Mouse (Mus musculus) midbrain, embryonic 16.5 days (tissue): Measurements from ENCODE around the gene Ptgfrn. TPM values are rescaled to one million over a fixed set of nuclear protein-coding genes. Genes with fewer than 3 reads are reported as not detected.

Experiments used
- ATAC-seq: fragments of 200-750 bp; cut with Nextera tagmentation; 2 replicates; pipeline ENCODE4 v1.8.0; 2017; ENCODE audit warnings: moderate TSS enrichment
- H3K27ac ChIP-seq: fragments of 300-500 bp; sonication (generic); 2 replicates; pipeline ENCODE4 v1.5.1; 2014; ENCODE audit warnings: mild to moderate bottlenecking, low read length, mixed read lengths
- H3K27me3 ChIP-seq: fragments of 300-500 bp; sonication (generic); 2 replicates; pipeline ENCODE4 v1.6.1; 2014; ENCODE audit warnings: low read depth, low read length, mixed read lengths; ENCODE audit not compliant: control insufficient read depth, insufficient read depth
- H3K36me3 ChIP-seq: fragments of 300-500 bp; sonication (generic); 2 replicates; pipeline ENCODE4 v1.6.1; 2014; ENCODE audit warnings: mild to moderate bottlenecking, low read length, moderate library complexity, mixed read lengths; ENCODE audit not compliant: control insufficient read depth, insufficient read depth
- H3K4me1 ChIP-seq: fragments of 300-500 bp; sonication (generic); 2 replicates; pipeline ENCODE4 v1.6.1; 2014; ENCODE audit warnings: mild to moderate bottlenecking, low read length, mixed read lengths; ENCODE audit not compliant: control insufficient read depth, insufficient read depth
- H3K4me2 ChIP-seq: fragments of 300-500 bp; sonication (generic); 2 replicates; pipeline ENCODE4 v1.6.1; 2014; ENCODE audit warnings: mild to moderate bottlenecking, low read length, mixed read lengths
- H3K4me3 ChIP-seq: fragments of 300-500 bp; sonication (generic); 2 replicates; pipeline ENCODE4 v1.5.1; 2014; ENCODE audit warnings: low read depth, mild to moderate bottlenecking, low read length, moderate library complexity, mixed read lengths
- H3K9ac ChIP-seq: fragments of 300-500 bp; sonication (generic); 2 replicates; pipeline ENCODE4 v1.6.1; 2014; ENCODE audit warnings: low read depth, low read length, mixed read lengths
- H3K9me3 ChIP-seq: fragments of 300-500 bp; sonication (generic); replicated peaks from 2 replicates; pipeline ENCODE4 v1.6.1; 2014; ENCODE audit warnings: mild to moderate bottlenecking, low read length, mixed read lengths; ENCODE audit not compliant: control insufficient read depth, poor library complexity, severe bottlenecking
- WGBS: fragments of 180-500 bp; shearing (Covaris S2); extraction: QIAGEN DNeasy Blood & Tissue Kit; methylation state at CpG from one replicate; pipeline ENCODE4 v1.1.7; 2014; 5-methylcytosine and 5-hydroxymethylcytosine counted together
- polyA plus RNA-seq: library from polyadenylated mRNA; unstranded; fragments of >200 nt; fragmentation: Nextera tagmentation; extraction: Ambion mirVana; gene quantifications from 2 replicates; pipeline ENCODE4 v1.2.1, GENCODE M21; 2015

Ptgfrn gene
- polyA plus RNA-seq, 1 experiment from 2014 or later = 2.9 TPM

DNA sequence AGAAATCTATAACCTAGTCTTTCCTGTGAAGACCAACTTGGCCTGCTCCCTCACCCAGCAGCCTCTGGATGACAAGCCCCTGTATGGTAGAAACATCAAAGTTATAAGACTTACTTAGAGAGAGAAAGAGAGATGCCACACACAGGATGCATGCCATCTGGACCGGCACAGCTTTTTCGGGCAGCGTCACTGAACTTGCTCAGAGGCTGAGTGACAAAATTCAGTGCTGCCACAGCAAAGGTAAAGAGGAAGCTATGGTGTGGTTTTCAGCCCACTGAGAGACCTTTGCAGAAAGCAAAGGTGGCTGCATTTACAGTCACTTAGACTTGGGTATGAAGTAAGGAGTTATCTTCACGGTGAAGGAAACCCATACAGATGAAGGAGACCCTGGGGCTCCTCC lies 80.7 kb downstream of the Ptgfrn start, which contains the start of gene Cd101:
Cd101 (minus strand) TSS at position 218 of the 400 bp plus-strand sequence.
- ATAC-seq = no peak
- Histone ChIP-seq H3K9ac (no peak within 1 kb of the TSS), H3K9me3 (no peaks in the 10 kb centered on the region), H3K27ac (no peak within 1 kb of the TSS), H3K4me2 (no peak within 1 kb of the TSS), H3K4me1 (no peaks in the 10 kb centered on the region), H3K36me3 (no peaks in the 10 kb centered on the region), H3K27me3 (no peaks in the 10 kb centered on the region), H3K4me3 (no peak within 1 kb of the TSS)
- 95% methylated on average over 4 of the region's 4 CpGs for WGBS

DNA sequence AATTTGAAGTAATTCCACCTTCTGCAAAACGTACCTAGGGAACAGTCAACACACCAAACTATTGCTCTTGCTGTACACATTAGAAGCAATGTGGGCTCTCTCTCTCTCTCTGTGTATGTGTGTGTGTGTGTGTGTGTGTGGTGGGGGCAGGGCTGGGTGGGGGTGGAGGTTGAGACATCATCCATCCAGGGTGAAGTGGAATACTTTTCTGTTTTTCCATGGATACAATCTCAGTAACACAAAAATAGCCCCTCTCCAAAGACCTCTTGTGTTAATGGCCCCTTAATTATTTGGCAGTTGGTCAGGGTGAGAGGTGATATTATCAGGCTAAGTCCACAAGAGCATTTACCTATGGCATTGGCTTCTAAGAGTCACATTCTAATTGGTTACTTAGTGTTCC lies 83.3 kb downstream of the Ptgfrn start:
- H3K27ac ChIP-seq = no peak overlapping the region
- WGBS = 81% methylated on average over 1 of the region's 1 CpGs
- no peaks in the 10 kb centered on the region for H3K27me3 ChIP-seq
- H3K4me1 ChIP-seq = no peaks in the 10 kb centered on the region
- no peaks in the 10 kb centered on the region for H3K9me3 ChIP-seq
- H3K4me2 ChIP-seq = no peak overlapping the region
- H3K4me3 ChIP-seq = no peak overlapping the region
- no peak overlapping the region for H3K9ac ChIP-seq
- ATAC-seq = no peak
- H3K36me3 ChIP-seq = no peaks in the 10 kb centered on the region

DNA sequence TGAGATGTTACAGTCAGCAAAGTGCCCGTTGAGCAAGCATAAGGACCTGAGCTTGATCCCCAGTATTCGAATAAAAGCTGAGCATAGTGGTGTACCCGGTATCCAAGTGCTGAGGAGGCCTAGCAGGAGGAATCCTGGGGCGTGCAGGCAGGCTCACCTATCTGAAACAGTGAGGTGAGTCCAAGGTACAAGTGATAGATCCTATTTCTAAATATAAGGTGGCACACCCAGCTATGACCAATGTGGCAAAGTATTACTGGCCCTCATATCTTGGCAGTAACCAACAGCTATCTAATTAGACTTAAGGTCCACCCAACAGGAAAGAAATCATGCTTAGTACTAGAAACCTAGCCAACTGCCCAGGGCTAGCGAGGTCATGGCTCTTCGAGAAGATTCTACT lies 87.1 kb downstream of the Ptgfrn start:
- Histone ChIP-seq H3K9me3 (no peaks in the 10 kb centered on the region), H3K27me3 (no peaks in the 10 kb centered on the region), H3K4me1 (no peaks in the 10 kb centered on the region), H3K27ac (no peak overlapping the region), H3K4me3 (no peak overlapping the region), H3K36me3 (no peaks in the 10 kb centered on the region), H3K9ac (no peak overlapping the region), H3K4me2 (no peak overlapping the region)
- WGBS = 88% methylated on average over 6 of the region's 6 CpGs
- ATAC-seq = no peak

DNA sequence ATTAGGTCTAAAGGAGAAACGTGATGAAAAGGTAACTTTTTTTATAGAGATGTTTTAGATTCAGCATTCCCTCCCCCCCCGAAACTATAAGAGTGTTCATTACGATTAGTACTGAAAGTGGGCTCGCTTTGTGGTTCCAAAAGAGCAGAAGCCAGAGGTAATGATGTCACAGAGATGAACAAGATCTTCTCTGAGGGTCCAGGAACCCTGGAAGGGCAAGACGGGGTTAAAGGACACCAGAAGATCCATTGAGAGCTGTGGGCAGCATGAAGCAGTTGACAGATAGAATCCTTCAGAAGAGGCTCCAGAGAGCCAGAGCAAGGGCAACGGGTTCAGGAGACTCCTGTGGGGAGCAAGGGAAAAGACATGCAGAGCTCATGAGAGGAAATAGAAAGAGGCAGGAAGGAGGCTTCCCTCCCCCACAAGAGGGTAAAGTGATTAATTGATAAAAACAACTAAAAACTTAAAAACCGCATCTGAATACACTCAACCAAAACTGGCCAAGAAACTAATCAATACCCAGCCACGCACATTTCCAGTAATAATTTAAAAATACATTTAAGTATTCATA lies 88.5 kb downstream of the Ptgfrn start:
- Histone ChIP-seq H3K4me2 (no peak overlapping the region), H3K4me3 (no peak overlapping the region), H3K27ac (no peak overlapping the region), H3K27me3 (no peaks in the 10 kb centered on the region), H3K4me1 (no peaks in the 10 kb centered on the region), H3K9ac (no peak overlapping the region), H3K36me3 (no peaks in the 10 kb centered on the region), H3K9me3 (no peaks in the 10 kb centered on the region)
- WGBS = 81% methylated on average over 8 of the region's 8 CpGs
- no peak for ATAC-seq

DNA sequence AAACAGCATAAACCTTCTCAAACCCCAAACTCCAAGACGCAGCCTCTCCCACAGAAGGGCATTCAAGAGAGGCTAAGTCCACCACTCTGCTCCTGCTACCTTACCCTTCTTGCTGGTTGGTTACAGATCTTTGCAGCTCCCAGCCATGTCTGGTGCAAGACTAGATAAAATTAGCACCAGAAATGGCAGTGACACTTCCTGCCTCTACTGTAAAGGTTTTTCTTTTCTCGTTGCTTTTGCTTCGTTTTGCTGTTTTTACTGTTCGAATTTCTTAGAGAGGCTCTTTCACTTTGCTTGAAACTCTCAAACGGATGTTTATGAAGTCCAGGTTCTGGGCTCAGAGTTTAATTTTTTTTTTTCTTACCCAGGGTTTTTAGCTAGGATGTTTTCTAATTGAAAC lies 89.0 kb downstream of the Ptgfrn start:
- WGBS = 92% methylated on average over 5 of the region's 5 CpGs

DNA sequence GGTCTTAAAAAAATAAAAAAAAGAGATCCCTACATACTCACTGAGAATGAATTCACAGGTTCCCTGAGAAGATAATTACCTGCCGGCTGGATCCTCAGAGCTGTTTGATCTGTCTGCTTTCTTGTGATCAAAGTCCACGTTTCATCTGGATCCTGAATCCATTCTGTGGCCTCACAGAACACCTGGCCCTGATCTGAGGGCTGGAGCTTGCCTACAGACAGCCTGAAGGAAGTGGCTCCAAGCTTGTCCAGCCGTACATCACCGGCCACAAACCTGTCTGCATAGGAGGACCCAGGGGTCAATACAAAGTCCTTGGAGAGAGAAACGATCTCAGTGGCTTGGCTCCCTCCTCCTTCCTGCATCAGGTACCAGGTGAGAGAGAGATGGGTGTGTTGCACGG lies 91.6 kb downstream of the Ptgfrn start:
- Histone ChIP-seq H3K4me1 (peaks cover 4% of the 10 kb centered on the region; the same call in 1 of the 2 replicates), H3K4me2 (no peak overlapping the region), H3K9me3 (no peaks in the 10 kb centered on the region), H3K4me3 (no peak overlapping the region), H3K27ac (no peak overlapping the region), H3K36me3 (no peaks in the 10 kb centered on the region), H3K27me3 (no peaks in the 10 kb centered on the region), H3K9ac (no peak overlapping the region)
- 75% methylated on average over 6 of the region's 6 CpGs for WGBS
- no peak for ATAC-seq

More for the DNA sequence above, 89.0 kb downstream of the Ptgfrn start:
- ATAC-seq = no peak
- Histone ChIP-seq H3K9ac (no peak overlapping the region), H3K27ac (no peak overlapping the region), H3K4me2 (no peak overlapping the region), H3K4me3 (no peak overlapping the region), H3K4me1 (no peaks in the 10 kb centered on the region; the same call in 1 of the 2 replicates), H3K27me3 (no peaks in the 10 kb centered on the region), H3K9me3 (no peaks in the 10 kb centered on the region), H3K36me3 (no peaks in the 10 kb centered on the region)

DNA sequence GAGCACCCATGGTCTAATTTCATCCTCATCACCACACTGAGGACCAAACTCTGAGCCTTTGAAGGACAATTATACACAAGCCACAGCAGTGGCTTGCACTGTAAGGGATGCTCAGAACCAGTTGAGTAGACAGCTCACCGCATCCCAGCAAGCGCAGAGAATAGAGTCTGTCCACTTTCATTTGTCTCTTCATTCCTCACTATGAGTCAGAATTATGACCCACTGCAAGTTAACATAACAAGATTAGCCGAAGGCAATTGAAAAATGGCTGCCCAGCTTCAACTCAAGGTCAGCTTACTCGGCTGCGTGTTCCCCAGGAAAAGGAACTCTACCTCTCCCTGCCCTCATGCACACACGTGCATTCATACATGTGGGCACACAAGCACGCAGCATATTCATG lies 94.0 kb downstream of the Ptgfrn start:
- H3K4me1 ChIP-seq = peaks cover 4% of the 10 kb centered on the region; the same call in 1 of the 2 replicates
- ATAC-seq = no peak
- WGBS = 83% methylated on average over 7 of the region's 7 CpGs
- no peak overlapping the region for H3K27ac ChIP-seq
- H3K27me3 ChIP-seq = no peaks in the 10 kb centered on the region
- H3K9ac ChIP-seq = no peak overlapping the region
- no peaks in the 10 kb centered on the region for H3K36me3 ChIP-seq
- H3K9me3 ChIP-seq = no peaks in the 10 kb centered on the region
- no peak overlapping the region for H3K4me3 ChIP-seq
- H3K4me2 ChIP-seq = no peak overlapping the region

DNA sequence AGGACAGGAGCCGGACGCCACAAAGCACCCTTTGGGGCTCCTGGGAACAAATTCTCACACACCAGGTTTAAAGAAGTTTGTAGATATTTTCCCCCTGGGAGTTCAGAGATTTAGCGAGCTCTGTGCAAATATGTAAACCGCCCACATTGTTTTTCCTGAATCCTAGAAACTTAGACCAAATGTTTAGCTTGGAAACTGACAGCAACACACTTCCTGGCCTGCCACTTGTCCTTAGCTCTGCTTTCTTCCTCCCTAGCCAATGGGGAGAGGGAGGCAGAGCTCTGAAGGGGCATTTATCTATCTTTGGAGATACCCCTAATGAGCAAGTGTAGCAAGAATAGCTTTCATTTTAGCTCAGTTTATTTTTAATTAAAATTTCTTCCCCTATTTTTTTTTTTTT lies 94.8 kb downstream of the Ptgfrn start:
- H3K4me3 ChIP-seq = no peak overlapping the region
- no peak overlapping the region for H3K4me2 ChIP-seq
- H3K9ac ChIP-seq = no peak overlapping the region
- H3K4me1 ChIP-seq = peaks cover 4% of the 10 kb centered on the region; the same call in 1 of the 2 replicates
- H3K27ac ChIP-seq = no peak overlapping the region
- 52% methylated on average over 4 of the region's 4 CpGs for WGBS
- no peak for ATAC-seq
- H3K36me3 ChIP-seq = no peaks in the 10 kb centered on the region
- H3K9me3 ChIP-seq = no peaks in the 10 kb centered on the region
- H3K27me3 ChIP-seq = no peaks in the 10 kb centered on the region

DNA sequence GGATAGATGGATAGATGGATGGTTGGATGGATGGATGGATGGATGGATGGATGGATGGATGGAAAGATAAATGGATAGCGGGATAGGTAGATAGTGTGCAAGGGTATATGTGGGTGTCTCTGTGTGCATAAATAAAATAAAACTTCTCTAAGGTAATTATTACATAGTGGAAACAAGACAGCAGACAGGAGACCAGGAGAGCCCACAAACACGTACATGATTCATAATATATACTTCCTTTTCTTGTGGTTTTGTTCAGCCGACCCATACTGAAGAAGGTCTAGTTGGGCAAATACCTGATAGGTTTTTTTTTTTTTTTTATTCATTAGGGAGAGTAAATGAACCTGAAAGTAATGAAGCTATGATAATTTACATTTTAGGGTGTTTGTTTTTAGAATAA lies 96.5 kb downstream of the Ptgfrn start:
- Histone ChIP-seq H3K9me3 (no peaks in the 10 kb centered on the region), H3K9ac (no peak overlapping the region), H3K4me2 (no peak overlapping the region), H3K27me3 (no peaks in the 10 kb centered on the region), H3K4me3 (no peak overlapping the region), H3K4me1 (peaks cover 4% of the 10 kb centered on the region; the same call in 1 of the 2 replicates), H3K27ac (no peak overlapping the region), H3K36me3 (no peaks in the 10 kb centered on the region)
- 91% methylated on average over 3 of the region's 3 CpGs for WGBS
- no peak for ATAC-seq
